Mouse (Mus musculus) gastrocnemius, adult 18-20 months (tissue): Measurements from ENCODE around the gene Gm5591. TPM values are rescaled to one million over a fixed set of nuclear protein-coding genes. Genes with fewer than 3 reads are reported as not detected.
"Not testable (repeated sequence)": the region's sequence is repeated elsewhere in the genome, so short reads cannot be mapped to it uniquely, and the experiment has no call there.

Experiments used
- DNase-seq: peaks from one replicate; pipeline ENCODE4 v3.0.0; 2021; ENCODE audit warnings: low spot score
- long read RNA-seq, 2 experiments: library from polyadenylated mRNA; stranded (forward); transcript quantifications; one replicate each; pipeline ENCODE4 v2.0.0; 2021
- total RNA-seq, 2 experiments: library from RNA; stranded (reverse); gene quantifications; 2 replicates each; pipeline ENCODE4 v1.2.3; 2021

Gene Gm5591
- not detected for total RNA-seq
- long read RNA-seq, experiment 1: 0 reads
- long read RNA-seq, experiment 2: 0 reads

DNA sequence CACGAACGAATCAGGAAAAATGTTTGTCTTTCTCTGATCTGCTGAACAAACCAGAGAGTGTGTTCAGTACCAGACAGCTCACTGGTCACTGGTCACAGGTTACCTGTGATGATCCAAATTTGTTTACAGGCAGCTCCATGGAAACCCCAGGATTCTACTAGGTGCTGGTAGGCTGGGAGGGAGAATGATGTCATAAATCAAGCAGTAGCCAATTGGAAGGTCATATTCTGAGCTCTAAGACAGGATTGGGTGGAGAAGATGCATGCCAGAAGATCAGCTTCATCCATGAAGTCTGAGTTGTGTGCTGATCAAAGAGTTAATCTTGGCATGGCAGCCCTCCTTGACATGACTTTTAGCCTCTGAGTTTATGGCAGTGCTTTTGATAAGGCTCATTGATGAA, at the start of gene Gm5591:
TSS of gene Gm5591 (minus strand) at position 101 of the 400 bp plus-strand sequence.
- DNase-seq: not testable (repeated sequence)

DNA sequence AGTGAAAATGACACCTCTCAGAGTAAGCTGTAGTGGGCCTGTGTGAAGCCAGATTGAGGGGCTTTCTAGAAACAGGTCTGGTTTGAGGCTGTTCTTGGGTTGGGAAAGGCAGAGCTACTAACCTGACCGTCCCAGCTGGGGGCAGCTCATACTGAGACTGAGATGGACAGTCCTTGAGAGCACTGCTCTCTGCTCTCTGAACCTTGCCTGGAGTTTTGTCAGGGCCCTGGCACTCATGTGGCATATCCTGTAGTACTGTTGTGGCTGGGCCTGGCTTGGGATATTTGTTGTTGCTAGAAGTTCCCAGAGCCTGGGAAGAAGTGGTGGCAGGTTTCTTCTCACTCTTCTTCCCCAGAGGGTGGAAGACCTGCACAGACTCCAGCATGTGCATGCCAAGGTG, 39.5 kb downstream of the Gm5591 start:
- not testable (repeated sequence) for DNase-seq
